Mouse (Mus musculus) layer of hippocampus, adult 11-12 months (tissue): Measurements from ENCODE around the gene Psmd9.
"Not testable (repeated sequence)": the region's sequence is repeated elsewhere in the genome, so short reads cannot be mapped to it uniquely, and the experiment has no call there.

Source experiments
- DNase-seq: peaks from one replicate; pipeline ENCODE4 v3.0.0; 2022; ENCODE audit warnings: low spot score

The Psmd9 gene

DNA sequence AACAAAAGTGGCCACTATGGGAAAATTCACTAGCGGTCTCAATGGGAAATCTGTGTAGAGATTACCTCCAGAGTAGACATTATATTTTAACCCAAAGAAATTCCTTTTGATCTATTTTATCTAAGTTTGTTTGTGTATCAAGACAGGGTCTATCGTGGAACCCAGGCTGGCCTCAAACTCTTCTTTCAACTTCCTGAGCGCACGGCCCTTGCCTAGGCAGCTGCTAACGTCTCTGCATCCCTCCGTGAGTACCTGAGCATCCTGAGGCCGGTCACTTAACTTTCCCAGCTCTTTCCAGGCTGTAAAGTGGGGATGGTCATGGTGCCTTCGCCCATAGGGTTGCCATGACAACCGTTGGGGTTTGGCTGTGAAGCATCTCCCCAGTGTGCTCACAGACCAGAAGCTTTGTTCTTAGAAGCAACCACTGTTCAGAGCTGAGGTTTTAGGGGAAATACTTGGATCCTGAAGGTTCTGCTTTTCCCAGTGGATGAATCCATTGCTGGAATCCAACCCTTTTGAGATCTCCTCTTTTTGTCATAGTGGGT lies 23.5 kb downstream of the Psmd9 start:
- no peak for DNase-seq

DNA sequence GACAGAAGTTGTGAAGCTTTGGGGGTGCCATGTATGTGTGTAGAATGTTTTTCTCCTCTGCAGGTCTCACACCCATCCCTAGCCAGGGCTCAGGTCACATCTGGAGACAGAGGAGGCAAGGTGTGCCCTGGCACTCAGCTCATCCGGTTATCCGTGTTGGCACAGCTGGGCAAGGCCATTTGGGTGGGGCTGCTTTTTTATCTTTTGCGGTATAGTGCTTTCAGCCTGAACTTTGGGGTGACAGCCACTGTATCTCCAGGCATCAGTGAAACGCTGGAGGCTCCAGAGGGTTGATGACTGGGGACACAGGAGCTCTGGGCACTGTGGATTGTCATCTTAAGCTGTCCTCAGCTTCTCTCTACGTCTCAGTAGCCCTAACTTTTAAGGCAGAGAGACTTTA lies 24.2 kb downstream of the Psmd9 start:
- DNase-seq: no peak

DNA sequence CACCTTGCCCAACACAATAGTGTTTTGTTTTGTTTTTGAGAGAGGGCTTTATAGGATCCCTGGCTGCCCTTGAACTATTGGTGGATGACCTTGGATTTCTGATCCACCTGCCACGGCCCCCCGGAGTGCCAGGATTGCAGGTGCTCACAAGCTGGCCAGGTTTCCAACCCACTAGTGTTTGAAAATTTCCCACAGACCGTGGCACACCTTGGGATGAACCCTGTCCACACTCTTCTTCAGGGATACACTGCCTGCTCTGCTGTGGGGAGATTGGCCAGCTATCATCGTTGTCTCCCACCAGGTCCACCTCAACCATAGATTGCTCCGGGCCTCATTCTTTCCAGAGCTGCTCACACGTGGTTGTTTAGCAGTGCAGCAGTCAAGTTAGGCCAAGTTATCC lies 25.6 kb downstream of the Psmd9 start:
- no peak for DNase-seq

DNA sequence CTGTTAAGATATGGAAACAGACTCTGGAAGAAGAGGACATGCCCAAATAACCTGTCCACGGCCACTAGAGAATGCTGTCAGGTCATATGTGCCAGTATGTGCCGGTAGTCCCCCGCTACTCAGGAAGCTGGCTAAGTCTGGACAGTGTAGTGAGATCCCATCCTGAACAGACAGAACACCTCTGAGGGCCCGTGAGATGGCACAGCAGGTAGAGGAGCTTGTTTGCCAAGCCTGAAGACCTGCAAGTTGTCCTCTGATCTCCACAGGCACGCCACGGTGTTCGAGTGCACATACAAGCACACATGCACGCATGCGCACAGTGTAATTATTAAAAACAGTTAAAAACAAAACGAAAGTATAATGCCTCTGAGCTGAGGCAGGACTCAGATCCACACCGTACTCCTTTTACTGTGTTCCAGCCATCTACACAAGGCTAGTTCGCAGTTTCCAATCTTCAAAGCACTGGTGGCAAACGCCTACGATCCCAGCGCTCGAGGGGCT lies 26.3 kb downstream of the Psmd9 start:
- no peak for DNase-seq

DNA sequence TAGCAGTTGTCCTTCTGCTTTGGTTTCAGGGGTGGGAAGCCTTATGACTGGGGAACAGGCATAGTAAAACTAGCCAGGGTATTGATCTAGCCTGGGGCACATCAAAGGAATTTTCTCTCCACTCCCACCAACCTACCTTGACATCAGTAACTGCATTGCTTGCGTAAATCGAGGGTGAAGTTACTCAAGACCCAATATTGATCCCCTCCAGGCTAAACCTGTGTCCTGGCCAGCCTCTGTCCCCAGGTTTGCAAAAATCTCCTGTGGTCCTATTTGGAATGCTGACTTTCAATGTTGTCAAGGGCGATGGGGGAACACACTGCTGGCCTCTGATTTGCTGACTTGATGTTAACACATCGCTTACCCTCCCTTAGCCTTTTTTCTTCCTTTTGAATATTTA lies 27.5 kb downstream of the Psmd9 start:
- no peak for DNase-seq

DNA sequence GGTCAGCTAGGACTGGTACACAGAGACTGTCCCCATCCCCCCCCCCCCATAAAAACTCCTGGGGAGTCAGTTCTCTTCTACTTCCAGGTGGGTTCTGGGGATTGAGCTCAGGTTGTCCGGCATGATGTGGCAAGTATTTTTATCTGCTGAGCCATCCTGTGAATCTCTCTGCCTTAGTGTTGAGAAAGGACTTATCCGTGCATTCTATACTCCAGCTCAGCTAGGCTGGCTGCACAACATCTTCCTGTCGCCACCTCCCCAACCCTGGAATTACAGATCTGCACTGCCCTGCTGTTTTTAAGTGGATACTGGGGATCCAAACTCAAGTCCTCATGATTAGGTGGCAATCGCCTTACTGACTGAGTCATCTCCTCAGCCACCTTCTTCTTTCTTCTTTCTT lies 29.3 kb downstream of the Psmd9 start:
- no peak for DNase-seq

DNA sequence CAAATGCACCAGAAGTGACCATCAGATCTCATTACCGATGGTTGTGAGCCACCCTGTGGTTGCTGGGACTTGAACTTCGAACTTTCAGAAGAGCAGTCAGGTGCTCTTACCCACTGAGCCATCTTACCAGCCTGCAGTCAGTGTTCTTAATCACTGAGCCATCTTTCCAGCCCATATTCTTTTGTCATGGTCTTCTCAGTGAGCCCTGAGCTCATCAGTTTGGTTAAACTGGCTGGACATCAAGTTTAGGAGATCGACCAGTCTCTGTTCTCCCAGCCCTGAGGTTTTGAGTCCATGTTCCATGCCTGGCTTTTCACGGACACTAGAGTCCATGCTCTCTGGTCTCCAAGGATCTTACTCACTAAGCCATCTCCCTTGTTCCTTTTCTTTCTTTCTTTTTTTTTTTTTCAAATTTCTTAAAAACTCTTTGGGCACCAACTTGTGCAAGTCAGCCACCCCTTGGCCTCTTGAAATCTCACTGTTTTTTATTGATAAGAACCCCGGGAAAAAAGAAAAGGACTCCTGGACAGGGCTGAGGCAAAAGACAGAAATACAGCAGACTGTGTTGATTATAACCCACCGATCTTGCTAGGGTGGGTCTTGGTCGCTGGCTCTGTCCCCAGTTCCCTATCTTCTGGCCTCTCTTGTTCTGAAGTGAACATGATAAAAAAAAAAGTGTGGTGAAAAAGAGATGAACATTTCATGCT lies 31.8 kb downstream of the Psmd9 start:
- not testable (repeated sequence) for DNase-seq

DNA sequence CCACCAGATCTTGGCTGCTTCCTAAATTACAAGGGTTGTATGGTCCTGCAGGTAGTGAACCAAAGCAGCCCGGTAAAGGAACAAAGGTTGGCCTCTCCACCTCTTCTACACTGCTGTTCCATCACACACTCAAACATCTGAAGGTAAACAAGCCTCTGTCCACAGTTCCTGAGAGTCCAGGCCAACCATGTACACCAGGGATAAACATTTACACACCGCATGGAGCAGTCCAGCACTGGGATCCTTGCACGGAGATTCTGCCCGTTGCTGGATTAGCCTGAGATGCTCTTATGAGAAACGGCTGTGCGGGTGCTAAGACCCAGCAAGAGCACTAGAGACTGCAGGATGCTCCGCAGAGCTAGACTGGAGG lies 32.3 kb downstream of the Psmd9 start:
- DNase-seq: no peak

DNA sequence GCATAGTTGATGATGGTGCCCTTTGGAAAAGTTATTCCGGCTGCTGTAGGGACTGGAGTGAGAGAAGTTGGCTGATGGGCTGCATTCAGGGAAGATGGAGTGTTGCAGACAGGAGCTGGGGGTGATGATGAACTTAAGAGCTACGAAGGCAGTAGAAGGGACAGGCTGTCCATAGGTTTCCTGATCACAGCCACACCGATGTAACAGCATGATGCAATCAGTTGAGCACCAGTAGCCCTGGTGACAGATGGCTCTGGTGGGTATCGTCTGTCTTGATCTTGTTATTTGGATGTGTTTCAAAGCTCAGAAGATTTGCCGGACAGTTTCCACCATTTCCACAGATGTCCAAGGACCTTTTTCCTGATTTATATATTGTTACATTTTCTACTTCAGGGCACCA lies 32.8 kb downstream of the Psmd9 start:
- DNase-seq: no peak

DNA sequence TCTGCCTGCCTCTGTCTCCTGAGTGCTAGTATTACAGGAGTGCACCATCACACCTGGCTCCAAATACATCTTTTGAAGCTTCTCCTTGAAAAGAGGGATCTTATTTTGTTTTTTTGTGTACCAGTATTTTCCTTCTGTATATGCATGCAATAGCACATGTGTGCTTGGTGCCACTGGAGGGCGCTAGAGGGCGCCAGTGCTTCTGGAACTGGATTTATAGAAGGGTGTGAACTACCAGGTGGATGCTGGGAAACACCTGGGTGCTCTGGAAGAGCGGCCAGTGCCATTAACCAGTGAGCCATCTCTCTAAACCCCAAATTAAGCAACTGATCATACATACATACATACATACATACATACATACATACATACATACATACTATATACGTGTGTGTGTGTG lies 33.6 kb downstream of the Psmd9 start:
- DNase-seq: not testable (repeated sequence)

DNA sequence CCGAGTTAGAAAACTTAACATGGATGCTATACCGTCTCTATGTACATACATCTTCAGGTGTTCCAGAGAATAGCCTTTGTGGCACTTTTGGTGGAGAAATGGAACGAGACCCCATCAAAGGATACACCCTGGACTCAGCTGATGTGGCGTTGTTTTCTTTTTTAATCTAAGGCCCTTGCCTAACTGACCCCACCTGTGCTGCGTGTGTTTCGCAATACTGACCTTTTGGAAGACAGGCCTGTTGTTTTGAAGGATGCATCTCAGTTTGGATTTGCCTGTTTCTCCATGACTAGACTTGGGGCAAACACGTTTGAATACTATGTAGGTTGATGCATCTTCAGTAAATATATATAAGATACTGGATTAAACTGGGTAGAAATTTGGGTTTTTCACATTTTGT lies 34.4 kb downstream of the Psmd9 start:
- DNase-seq: not testable (repeated sequence)

DNA sequence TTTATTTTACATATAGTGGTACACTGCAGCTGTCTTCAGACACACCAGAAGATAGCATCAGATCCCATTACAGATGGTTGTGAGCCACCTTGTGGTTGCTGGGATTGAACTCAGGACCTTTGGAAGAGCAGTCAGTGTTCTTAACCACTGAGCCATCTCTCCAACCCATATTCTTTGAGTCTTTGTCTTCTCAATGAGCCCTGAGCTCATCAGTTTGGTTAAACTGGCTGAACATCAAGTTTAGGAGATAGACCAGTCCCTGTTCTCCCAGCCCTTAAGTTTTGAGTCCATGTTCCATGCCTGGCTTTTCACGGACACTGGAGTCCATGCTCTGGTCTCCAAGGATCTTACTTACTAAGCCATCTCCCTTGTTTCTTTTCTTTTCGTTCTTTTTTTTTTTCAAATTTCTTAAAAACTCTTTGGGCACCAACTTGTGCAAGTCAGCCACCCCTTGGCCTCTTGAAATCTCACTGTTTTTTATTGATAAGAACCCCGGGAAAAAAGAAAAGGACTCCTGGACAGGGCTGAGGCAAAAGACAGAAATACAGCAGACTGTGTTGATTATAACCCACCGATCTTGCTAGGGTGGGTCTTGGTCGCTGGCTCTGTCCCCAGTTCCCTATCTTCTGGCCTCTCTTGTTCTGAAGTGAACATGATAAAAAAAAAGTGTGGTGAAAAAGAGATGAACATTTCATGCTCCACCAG lies 53.3 kb downstream of the Psmd9 start:
- not testable (repeated sequence) for DNase-seq

DNA sequence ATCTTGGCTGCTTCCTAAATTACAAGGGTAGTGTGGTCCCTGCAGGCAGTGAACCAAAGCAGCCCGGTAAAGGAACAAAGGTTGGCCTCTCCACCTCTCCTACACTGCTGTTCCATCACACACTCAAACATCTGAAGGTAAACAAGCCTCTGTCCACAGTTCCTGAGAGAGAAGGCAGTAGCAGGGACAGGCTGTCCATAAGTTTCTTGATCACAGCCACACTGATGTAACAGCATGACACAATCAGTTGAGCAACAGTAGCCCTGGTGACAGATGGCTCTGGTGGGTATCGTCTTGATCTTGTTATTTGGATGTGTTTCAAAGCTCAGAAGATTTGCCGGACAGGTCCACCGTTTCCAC lies 53.8 kb downstream of the Psmd9 start:
- no peak for DNase-seq

DNA sequence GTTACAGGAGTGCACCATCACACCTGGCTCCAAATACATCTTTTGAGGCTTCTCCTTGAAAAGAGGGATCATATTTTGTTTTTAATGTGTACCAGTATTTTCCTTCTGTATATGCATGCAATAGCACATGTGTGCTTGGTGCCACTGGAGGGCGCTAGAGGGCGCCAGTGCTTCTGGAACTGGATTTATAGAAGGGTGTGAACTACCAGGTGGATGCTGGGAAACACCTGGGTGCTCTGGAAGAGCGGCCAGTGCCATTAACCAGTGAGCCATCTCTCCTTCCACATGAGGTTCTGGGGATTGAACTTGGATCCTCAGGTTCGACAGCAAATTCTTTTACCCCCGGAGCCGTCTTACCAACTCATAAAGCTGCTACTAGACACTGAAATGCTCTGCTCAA lies 54.6 kb downstream of the Psmd9 start:
- DNase-seq: not testable (repeated sequence)

DNA sequence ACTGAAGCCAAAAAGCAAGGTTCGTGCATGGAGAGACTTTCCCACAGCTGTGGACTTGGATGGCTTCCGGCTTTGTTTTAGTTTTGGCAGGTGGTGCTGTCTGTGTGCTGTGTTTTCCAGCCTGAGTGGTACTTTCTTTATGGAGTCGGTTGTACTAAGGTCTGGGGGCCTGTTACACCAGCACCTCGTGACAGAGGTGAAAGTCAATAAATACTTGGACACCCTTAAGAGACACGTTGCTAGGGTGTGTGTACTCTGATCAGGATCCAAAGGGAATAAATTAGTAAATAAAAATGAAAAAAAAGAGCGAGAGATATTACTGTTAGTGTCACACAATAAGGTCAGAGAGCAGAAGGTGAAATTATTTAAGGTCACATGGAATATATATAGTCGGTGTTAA lies 57.6 kb downstream of the Psmd9 start:
- no peak for DNase-seq

DNA sequence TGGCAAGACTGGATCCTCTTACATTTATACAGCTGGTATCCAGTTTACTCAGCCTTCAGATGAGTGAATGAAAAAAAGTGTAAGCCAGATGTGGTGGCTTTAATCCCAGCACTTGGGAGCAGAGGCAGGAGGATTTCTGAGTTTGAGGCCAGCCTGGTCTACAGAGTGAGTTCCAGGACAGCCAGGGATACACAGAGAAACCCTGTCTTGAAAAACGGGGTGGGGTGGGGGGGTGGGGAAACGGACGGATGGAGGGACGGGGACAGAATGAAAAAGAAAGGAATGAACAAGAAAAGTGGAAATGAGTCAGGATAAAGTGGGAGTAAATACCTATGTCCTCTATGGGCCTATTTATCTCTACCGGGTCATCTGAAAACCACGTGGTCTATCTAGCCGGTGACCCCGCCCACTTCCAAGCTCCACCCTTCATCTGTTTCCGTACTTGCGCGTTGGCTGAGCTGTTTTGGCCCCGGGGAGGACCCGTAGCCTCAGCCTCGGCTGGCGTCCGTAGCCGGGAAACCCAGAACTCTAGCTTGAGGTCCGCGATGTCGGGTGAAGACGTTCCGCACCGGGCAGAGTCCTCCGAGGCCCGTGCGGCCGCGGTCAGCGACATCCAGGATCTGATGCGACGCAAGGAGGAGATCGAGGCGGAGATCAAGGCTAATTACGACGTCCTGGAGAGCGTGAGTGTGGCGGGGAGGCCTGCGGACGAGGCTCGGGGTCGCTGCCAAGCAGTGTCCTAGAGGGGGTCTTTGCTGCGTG lies 58.7 kb downstream of the Psmd9 start:
- peak; percentile 96 for DNase-seq

DNA sequence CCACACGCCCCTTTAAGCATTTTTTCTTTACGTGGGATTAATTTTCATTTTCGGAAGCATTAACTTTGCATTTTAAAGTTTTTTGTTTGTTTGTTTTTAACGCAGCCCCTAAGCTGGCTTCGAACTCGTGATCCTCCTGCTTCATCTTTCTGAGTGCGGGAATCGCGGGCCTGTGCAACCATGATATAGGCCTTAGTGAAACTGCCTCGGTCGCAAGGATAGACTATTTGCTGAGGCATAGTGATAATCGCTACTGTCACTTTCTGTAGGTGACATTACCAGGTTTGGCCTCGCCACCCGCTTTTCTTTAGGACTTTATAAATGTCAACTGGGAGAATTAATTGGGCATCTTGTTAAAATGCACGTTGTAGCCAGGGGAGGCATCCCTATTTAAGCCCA lies 59.3 kb downstream of the Psmd9 start:
- DNase-seq: no peak

DNA sequence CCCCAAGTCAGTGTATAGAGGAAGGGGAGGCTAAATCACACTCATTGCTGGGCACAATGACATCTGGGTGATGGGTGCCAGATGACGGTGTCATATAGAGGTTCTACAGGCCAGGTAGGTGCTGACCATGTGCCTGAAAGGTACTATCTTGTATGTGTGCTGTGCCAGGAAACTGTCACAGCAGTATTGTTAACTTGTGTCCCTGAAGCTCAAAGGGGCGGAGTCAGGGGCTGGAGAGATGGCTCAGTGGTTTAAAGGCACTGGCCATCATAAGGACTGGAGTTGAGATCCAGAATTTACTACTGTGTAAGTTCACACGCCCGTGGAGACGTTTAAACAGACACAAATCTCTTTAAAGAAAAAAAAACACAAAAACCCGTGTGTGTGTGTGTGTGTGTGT lies 60.1 kb downstream of the Psmd9 start:
- DNase-seq: no peak

DNA sequence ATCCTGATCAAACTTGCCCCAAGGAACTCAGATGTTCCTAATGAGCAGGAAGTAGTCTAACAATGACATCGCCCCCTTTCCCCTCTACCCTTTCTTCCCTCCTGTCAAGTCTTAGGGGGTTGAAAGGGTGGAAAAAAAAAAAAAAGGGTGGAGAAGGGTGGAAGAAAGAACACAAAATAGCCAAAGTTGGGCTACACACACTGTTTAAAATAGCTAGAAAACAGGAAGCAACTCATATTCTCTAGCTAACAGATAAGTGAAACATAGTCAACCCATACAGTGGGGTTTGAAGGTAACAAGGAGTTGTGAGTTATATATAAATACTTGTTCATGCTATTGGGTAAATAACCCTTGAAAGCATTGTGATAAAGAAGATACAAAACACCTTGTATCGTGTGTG lies 63.0 kb downstream of the Psmd9 start:
- DNase-seq: no peak

DNA sequence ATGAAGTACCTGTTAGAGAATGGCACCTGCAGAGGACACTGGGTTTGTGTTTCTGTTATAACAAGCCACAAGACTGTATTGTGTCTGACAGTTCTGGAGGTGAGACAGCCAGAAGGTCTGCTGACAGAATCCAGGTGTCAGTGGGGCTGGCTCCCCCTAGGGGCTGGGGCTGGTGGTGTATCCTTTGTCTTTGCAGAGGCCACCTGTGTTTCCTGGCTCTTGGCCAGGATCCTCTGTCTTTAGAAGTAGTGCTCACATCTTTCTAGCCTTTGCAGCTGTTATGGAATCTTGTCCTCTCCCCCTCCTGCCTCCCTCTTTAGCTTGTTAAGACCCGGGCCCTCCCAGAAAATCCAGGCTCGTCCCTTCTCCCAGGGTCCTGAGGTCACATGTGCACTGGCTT lies 66.5 kb downstream of the Psmd9 start:
- peak; percentile 46 for DNase-seq

DNA sequence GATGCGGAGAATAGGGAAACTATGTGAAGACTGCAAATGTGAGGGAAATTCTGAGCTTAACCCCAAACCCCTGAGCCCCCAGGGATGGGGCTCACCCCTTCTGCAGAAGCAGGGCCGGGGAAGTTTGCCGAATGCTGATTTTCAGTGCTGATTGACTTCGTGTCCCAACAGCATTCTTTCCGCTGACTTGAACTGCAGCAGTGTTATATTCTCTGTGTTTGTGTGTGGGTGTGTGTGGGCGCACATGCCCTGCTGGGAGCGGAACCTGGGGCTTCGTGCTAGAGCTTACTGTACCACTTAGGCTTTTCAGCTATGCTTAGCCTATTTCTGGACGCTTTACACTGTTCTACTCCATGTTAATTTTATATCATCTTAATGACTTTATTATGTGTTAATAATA lies 67.2 kb downstream of the Psmd9 start:
- DNase-seq: peak; percentile 35

DNA sequence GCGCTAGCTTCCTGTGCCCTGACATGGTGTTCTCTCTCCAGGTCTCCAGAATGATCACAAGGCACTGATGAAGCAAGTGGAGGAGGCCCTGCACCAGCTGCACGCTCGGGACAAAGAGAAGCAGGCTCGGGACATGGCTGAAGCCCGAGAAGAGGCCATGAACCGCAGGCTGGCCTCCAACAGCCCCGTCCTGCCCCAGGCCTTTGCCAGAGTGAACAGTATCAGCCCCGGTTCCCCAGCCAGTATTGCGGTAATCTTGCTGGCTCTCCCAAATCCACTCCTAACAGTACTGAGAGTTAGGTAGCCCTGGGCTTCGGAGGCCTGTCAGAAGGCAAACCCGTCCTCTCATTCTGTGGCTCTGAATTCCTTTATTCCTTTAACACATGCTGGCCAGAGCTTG lies 70.3 kb downstream of the Psmd9 start:
- DNase-seq: no peak

DNA sequence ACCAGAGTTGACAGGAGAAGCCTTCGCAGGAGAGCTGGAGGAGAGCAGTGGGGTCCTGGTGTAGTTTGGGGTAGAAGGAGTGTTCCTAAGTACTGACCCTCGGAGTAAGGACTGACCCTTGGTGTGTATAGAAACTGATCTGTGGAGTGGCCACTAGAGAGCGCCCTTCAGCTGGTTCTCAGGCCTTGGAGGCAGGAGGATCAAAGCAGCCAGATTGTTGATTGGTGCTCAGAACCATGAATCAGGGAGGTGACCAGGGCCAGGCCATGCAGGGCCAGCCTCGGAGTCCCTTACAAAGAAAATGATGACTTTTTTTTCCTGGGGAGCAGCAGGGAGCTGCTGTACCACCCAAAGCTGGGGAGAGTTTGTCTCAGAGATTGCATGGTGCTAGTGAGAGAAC lies 76.3 kb downstream of the Psmd9 start:
- peak; percentile 38 for DNase-seq
